Mouse (Mus musculus) cerebellum, postnatal 4 days (tissue): ENCODE results near the gene Celf2.
A peak's percentile ranks its signal among the peaks of the same experiment; 100 is the strongest.

Experiments
- DNase-seq, 2 experiments: peaks; one replicate each; pipeline ENCODE4 v3.0.0; 2022; ENCODE audit warnings: low spot score in 2 of 2, mixed read lengths in 1 of 2

The Celf2 gene

GRCm38 (mm10) chr2:6739998-6740668, 769.2 kb downstream of the Celf2 start:
- DNase-seq, result no peak

DNA sequence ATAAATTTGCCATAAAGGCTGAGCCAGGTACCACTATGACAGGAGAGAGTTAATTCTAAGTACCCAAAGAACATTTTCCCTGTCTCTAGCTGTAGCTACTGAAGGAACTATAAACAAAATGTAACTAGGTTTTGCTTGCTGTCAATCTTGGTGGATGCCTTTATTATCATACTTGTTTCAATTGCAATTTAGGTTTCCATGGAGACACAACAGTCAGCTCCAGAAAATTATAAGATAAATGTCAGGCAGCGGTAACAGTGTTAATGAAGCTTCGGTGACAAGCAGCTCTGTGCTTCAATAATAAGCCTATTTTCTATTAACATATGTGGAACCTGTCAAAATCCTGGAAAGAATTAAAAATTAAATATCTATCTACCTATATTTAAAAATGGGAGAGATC, 777.3 kb downstream of the Celf2 start:
- no peak for DNase-seq

GRCm38 (mm10) chr2:6730860-6731259, 778.5 kb downstream of the Celf2 start:
- no peak for DNase-seq

DNA sequence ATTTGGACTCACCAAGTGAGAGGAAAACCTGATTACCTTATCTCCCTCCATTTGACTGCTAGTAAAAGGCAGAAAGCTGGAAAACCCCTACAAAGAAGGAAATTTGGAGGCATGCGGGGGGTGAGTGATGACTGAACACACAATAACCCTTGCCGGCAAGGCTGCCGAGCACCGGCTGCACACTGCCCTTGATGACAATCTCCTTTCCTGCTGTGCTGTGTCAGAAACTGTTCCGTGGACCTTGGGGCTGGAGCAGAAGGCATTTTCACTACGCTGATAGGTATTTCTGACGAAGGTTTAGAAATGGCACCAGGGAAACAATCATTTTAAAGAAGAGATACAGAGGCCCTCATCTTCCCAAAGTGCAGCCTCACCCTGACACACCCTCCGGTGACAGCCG, 779.4 kb downstream of the Celf2 start:
- DNase-seq, result no peak

GRCm38 (mm10) chr2:6728840-6729252, 780.5 kb downstream of the Celf2 start:
- no peak for DNase-seq

GRCm38 (mm10) chr2:6727366-6727765, 782.0 kb downstream of the Celf2 start:
- DNase-seq, result no peak

DNA sequence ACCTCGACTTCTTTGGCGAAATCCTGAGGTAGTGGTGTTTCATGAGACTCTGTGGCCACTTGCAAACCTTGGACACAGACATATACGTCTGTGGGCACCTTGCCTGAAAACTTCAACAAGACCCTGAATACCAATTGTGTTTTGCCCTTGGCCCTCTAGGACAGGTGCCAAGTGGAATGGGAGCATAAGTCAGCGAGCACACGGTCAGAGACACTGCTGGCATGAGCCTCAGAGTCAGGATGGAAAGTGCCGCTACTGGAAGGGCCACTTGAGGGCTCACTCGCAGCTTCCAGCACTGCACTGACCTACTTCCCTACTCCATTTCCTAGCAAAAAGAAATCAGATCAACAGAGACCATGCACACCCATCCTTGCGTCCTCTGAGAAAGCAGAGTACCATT, 783.3 kb downstream of the Celf2 start:
- peak in 1 of 2 experiments; percentile 21 for DNase-seq

- no peak for DNase-seq
Measured at GRCm38 (mm10) chr2:6723602-6724001, 785.8 kb downstream of the Celf2 start.

GRCm38 (mm10) chr2:6721460-6722401, 787.6 kb downstream of the Celf2 start:
- DNase-seq, result no peak

DNA sequence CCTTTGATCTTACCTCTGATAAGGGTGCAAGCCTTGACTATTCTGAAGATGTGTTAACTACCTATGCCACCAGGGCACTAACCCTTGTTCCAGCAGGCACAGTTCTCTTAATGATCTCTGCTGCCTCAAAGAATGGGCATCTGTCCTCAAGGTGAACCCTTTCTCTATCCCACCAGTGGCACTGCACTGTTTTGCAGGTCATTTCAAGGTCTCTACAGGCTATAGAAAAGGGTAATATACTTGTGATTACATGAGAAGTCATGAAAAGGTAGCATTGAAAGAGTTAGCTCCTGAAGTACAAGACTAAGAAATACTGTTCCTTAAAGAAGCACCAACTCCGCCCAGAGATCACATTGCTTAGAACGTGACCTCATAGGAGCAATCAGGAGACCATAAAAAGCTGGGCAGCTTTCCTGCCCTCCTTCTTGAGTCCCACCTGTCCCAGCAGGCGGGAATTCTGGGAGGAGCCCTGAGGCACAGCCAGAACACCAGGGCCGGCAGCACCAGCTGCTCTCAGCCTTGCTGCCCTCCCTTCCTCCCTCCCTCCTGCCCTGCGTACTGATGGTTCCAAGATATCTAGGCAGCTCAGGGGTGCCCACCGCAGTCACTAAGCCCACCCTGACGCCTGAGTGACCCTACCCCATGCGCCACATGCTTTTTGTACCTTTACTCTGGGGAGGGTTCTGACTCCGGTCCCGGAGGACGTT, 788.5 kb downstream of the Celf2 start:
- DNase-seq, result peak in 1 of 2 experiments; percentile 28

DNA sequence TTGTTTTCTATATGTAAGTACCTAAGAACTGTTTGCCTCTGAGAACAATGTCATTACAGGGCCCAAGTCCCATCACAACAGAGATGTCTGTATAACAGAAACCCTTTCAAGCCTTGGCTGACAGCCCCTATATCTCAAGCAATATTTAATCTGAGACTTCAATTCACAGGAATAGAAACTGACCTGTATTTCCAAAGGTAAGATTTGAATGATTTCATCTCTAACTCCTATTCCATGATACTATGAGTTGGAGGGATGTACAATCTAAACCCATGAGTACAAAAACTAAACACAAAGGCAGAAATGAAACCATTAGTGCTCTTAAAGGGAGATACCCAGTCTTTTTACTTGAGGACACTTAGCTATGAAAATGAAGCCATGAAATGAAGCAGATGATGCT, 790.5 kb downstream of the Celf2 start:
- DNase-seq, result no peak

GRCm38 (mm10) chr2:6717953-6718352, 791.4 kb downstream of the Celf2 start:
- no peak for DNase-seq

GRCm38 (mm10) chr2:6715562-6715961, 793.8 kb downstream of the Celf2 start:
- no peak for DNase-seq

DNA sequence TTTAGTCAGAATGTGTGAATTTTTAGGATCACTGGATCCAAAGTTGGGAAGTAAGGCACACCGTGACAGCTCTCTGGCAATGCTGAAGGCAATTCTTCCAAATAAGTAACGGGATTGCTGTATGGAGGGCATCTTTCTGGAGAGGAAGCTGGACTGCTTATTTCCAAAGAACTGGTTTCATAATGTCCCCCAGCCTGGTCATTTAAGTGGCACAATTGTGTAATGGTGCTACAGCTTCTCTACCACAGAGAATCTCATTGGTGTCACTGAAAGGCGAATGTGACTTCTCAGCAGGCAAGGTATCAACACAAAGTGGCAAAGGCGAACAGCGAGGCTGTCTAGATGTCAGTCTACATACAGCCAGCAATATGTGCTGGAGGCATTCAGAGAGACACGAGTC, 795.8 kb downstream of the Celf2 start:
- DNase-seq, result no peak

GRCm38 (mm10) chr2:6710687-6711430, 798.5 kb downstream of the Celf2 start:
- no peak for DNase-seq

DNA sequence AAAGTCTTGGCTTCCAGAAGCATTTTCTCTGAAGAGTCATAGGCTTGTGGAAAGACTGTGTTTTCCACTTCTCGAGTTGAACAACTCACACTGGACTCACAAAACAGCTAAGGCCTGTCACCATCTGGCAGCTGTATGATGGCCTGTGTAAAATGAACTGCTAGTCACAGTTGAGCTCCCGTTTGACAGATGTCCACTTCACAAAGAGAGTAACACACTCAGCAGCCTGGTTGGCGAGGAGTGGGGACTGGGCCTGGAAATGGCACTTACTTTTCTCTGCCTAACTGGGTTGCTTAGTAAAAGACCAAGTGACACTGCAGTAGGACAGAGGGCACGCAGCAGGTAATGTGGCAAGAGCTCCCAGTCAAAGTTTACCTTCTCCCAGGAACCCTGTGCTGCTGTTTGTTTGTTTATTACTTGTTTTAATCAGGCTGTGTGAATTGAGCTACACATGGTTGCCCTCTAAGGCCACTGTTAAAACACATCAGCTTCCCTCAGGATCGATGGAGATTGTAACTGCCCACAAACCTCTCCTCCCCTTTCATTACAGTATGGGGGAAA, 801.3 kb downstream of the Celf2 start:
- DNase-seq, result no peak

GRCm38 (mm10) chr2:6707276-6707675, 802.1 kb downstream of the Celf2 start:
- no peak for DNase-seq

- no peak for DNase-seq
Measured at GRCm38 (mm10) chr2:6705929-6706739, 803.2 kb downstream of the Celf2 start.

DNA sequence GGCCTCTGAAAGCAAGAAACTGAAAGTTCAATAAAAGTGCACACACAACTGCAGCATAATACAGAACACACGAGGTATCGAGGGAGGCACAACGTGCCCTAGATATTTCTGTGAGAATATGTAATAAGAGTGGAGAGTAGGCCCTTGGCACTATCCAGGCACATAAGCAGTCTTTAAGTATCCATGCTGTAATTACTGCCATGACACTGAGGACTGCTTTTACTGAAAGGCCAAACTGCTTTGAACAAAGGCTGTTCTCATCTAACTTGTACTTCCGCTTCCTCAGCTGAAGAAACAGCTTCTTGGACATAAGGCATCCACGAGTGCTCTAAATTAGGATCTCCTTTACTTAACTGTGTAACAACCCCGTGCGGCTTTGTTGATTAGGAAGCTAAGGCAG, 803.9 kb downstream of the Celf2 start:
- no peak for DNase-seq

GRCm38 (mm10) chr2:6704804-6705203, 804.6 kb downstream of the Celf2 start:
- DNase-seq, result no peak
